Mouse (Mus musculus) bone marrow macrophage, adult 2 months (primary cell): ENCODE measurements around the gene Bcas1. TPM values are rescaled to one million over a fixed set of nuclear protein-coding genes. Genes with fewer than 3 reads are reported as not detected.

Experiments
- H3K27ac ChIP-seq: 2 replicates; pipeline ENCODE4 v1.5.1; 2012; ENCODE audit warnings: low read depth, low read length; ENCODE audit not compliant: insufficient read depth
- H3K4me1 ChIP-seq: 2 replicates; pipeline ENCODE4 v1.6.1; 2012; ENCODE audit warnings: low read length; ENCODE audit not compliant: control insufficient read depth, insufficient read depth
- H3K4me3 ChIP-seq: 2 replicates; pipeline ENCODE4 v1.5.1; 2012; ENCODE audit warnings: mild to moderate bottlenecking, low read length, moderate library complexity; ENCODE audit not compliant: insufficient read depth
- CTCF ChIP-seq: IDR thresholded peaks from 2 replicates; pipeline ENCODE4 v1.5.1; 2012; ENCODE audit warnings: low read depth, mild to moderate bottlenecking, low read length, moderate library complexity
- POLR2A ChIP-seq: IDR thresholded peaks from 2 replicates; pipeline ENCODE4 v1.6.1; 2012; ENCODE audit warnings: mild to moderate bottlenecking, low read depth, low read length, borderline replicate concordance
- polyA plus RNA-seq: library from polyadenylated mRNA; stranded (reverse); fragments of >200 nt; gene quantifications from 2 replicates; pipeline ENCODE4 v1.2.4, GENCODE M21; 2012; ENCODE audit not compliant: missing spikeins, insufficient read depth, insufficient read length

The Bcas1 gene
- polyA plus RNA-seq, 1 experiment: not detected

GRCm38 (mm10) chr2:170401211-170401799 lies 26.3 kb downstream of the Bcas1 start:
- H3K4me3 ChIP-seq: peak overlapping the region; percentile 41
- no peaks in the 10 kb centered on the region for H3K4me1 ChIP-seq
- H3K27ac ChIP-seq: no peak overlapping the region
- TF ChIP-seq CTCF (peak; percentile 91), POLR2A (no peak)

- TF ChIP-seq CTCF (no peak), POLR2A (no peak)
- Histone ChIP-seq H3K27ac (no peak overlapping the region), H3K4me3 (no peak overlapping the region), H3K4me1 (no peaks in the 10 kb centered on the region)
These were observed 27.0 kb downstream of the Bcas1 start for GRCm38 (mm10) chr2:170400666-170401065.

- TF ChIP-seq CTCF: no peak
- no peak for TF ChIP-seq POLR2A
- H3K27ac ChIP-seq: no peak overlapping the region
- H3K4me3 ChIP-seq: no peak overlapping the region
- no peaks in the 10 kb centered on the region; the same call in 1 of the 2 replicates for H3K4me1 ChIP-seq
These were observed 35.7 kb downstream of the Bcas1 start for GRCm38 (mm10) chr2:170391994-170392393.

- Histone ChIP-seq H3K4me1 (no peaks in the 10 kb centered on the region; the same call in 1 of the 2 replicates), H3K27ac (no peak overlapping the region), H3K4me3 (no peak overlapping the region)
- TF ChIP-seq POLR2A: no peak
- TF ChIP-seq CTCF: no peak
These were observed 39.3 kb downstream of the Bcas1 start for GRCm38 (mm10) chr2:170388320-170388719.

GRCm38 (mm10) chr2:170385556-170385955 lies 42.1 kb downstream of the Bcas1 start:
- TF ChIP-seq POLR2A (no peak), CTCF (no peak)
- Histone ChIP-seq H3K27ac (no peak overlapping the region), H3K4me3 (no peak overlapping the region), H3K4me1 (no peaks in the 10 kb centered on the region; the same call in 1 of the 2 replicates)

GRCm38 (mm10) chr2:170384770-170385169 lies 42.9 kb downstream of the Bcas1 start:
- no peak overlapping the region for H3K4me3 ChIP-seq
- H3K27ac ChIP-seq: no peak overlapping the region
- TF ChIP-seq POLR2A: no peak
- no peak for TF ChIP-seq CTCF
- H3K4me1 ChIP-seq: no peaks in the 10 kb centered on the region; the same call in 1 of the 2 replicates

- Histone ChIP-seq H3K27ac (no peak overlapping the region), H3K4me3 (no peak overlapping the region), H3K4me1 (peaks cover under 1% of the 10 kb centered on the region; the same call in 1 of the 2 replicates)
- TF ChIP-seq CTCF: no peak
These were observed 54.3 kb downstream of the Bcas1 start for GRCm38 (mm10) chr2:170373391-170373790.

- no peak for TF ChIP-seq CTCF
- TF ChIP-seq POLR2A: no peak
- Histone ChIP-seq H3K4me1 (peaks cover 13% of the 10 kb centered on the region), H3K27ac (no peak overlapping the region), H3K4me3 (no peak overlapping the region)
These were observed 62.0 kb downstream of the Bcas1 start for GRCm38 (mm10) chr2:170365676-170366075.

GRCm38 (mm10) chr2:170365271-170365670 lies 62.4 kb downstream of the Bcas1 start:
- Histone ChIP-seq H3K4me1 (peaks cover 13% of the 10 kb centered on the region), H3K27ac (no peak overlapping the region), H3K4me3 (no peak overlapping the region)
- TF ChIP-seq POLR2A (no peak), CTCF (no peak)

GRCm38 (mm10) chr2:170356667-170357374 lies 70.8 kb downstream of the Bcas1 start:
- H3K27ac ChIP-seq: no peak overlapping the region
- H3K4me1 ChIP-seq: peaks cover 3% of the 10 kb centered on the region
- TF ChIP-seq CTCF: no peak
- H3K4me3 ChIP-seq: no peak overlapping the region
